Mouse (Mus musculus) intestine, postnatal 0 days (tissue): ENCODE results near the gene Gm4307. TPM values are rescaled to one million over a fixed set of nuclear protein-coding genes. Genes with fewer than 3 reads are reported as not detected.

Experiments used
- polyA plus RNA-seq: library from polyadenylated mRNA; unstranded; fragments of >200 nt; fragmentation: Nextera tagmentation; extraction: Ambion mirVana; gene quantifications from 2 replicates; pipeline ENCODE4 v1.2.1, GENCODE M21; 2015

The Gm4307 gene
- polyA plus RNA-seq, 1 experiment from 2014 or later, result not detected

Other genes with a start within 250 kb of the Gm4307 start
- not detected in 2 replicates for gene Gm4301, start 25.7 kb upstream of the Gm4307 start, polyA plus RNA-seq
- gene Gm4302, start 20.5 kb upstream of the Gm4307 start, polyA plus RNA-seq, result not detected in 2 replicates
- gene Gm4303, start 15.4 kb upstream of the Gm4307 start, polyA plus RNA-seq, result not detected in 2 replicates
- gene Gm4305, start 10.2 kb upstream of the Gm4307 start, polyA plus RNA-seq, result not detected in 2 replicates
- not detected in 2 replicates for gene Gm4312, start 21.2 kb downstream of the Gm4307 start, polyA plus RNA-seq
- gene Tmtc3, start 126.0 kb downstream of the Gm4307 start, polyA plus RNA-seq, result 4.5 and 5.9 TPM in 2 replicates
- 1.6 and 1.7 TPM in 2 replicates for gene Cep290, start 126.2 kb downstream of the Gm4307 start, polyA plus RNA-seq
- 3.6 TPM in 2 replicates for gene 4930430F08Rik, start 229.1 kb downstream of the Gm4307 start, polyA plus RNA-seq
- not detected in 2 replicates for gene 1700017N19Rik, start 229.1 kb downstream of the Gm4307 start, polyA plus RNA-seq